Mouse (Mus musculus) small intestine, adult 2 months (tissue): ENCODE data around the gene Cep250. TPM values are rescaled to one million over a fixed set of nuclear protein-coding genes. Genes with fewer than 3 reads are reported as not detected.

Experiments used
- H3K27ac ChIP-seq: fragments of 200-500 bp; 2 replicates; pipeline ENCODE4 v1.5.1; 2012; ENCODE audit warnings: low read depth, low read length, control low read depth, inconsistent platforms; ENCODE audit not compliant: insufficient read depth
- H3K27me3 ChIP-seq: fragments of 200-500 bp; 2 replicates; pipeline ENCODE4 v1.6.1; 2012; ENCODE audit warnings: mild to moderate bottlenecking, moderate library complexity, low read length, inconsistent platforms; ENCODE audit not compliant: control insufficient read depth, insufficient read depth
- H3K36me3 ChIP-seq: fragments of 200-500 bp; 2 replicates; pipeline ENCODE4 v1.6.1; 2012; ENCODE audit warnings: mild to moderate bottlenecking, low read length, control low read depth, inconsistent platforms; ENCODE audit not compliant: control insufficient read depth, insufficient read depth
- H3K4me1 ChIP-seq: fragments of 200-500 bp; 2 replicates; pipeline ENCODE4 v1.6.1; 2012; ENCODE audit warnings: low read length, inconsistent platforms, mixed read lengths; ENCODE audit not compliant: control insufficient read depth, insufficient read depth, insufficient read length
- H3K4me3 ChIP-seq: fragments of 200-500 bp; 2 replicates; pipeline ENCODE4 v1.5.1; 2012; ENCODE audit warnings: low read depth, mild to moderate bottlenecking, control low read depth, inconsistent platforms, low read length, moderate library complexity
- CTCF ChIP-seq: fragments of 200-500 bp; IDR thresholded peaks from 2 replicates; pipeline ENCODE4 v1.5.1; 2012; ENCODE audit warnings: low read depth, mild to moderate bottlenecking, control low read depth, inconsistent platforms, low read length, moderate library complexity, mixed read lengths; ENCODE audit not compliant: insufficient replicate concordance, insufficient read length; ENCODE audit errors: extremely low read depth
- POLR2A ChIP-seq: fragments of 200-500 bp; IDR thresholded peaks from 2 replicates; pipeline ENCODE4 v1.6.1; 2012; ENCODE audit warnings: low read depth, mild to moderate bottlenecking, control low read depth, inconsistent platforms, low read length, moderate library complexity
- WGBS: fragments of 180-500 bp; shearing (Covaris S2); methylation state at CpG from one replicate; pipeline ENCODE4 v1.1.7; 2018; 5-methylcytosine and 5-hydroxymethylcytosine counted together
- polyA plus RNA-seq: library from polyadenylated mRNA; depleted of rRNA; stranded (reverse); fragments of >200 nt; gene quantifications from 2 replicates; pipeline ENCODE4 v1.2.3, GENCODE M21; 2012

Gene Cep250
- polyA plus RNA-seq, 1 experiment, result 8.7 TPM

GRCm38 (mm10) chr2:155991151-155991550 is 34.9 kb downstream of the Cep250 start:
- Histone ChIP-seq H3K27me3 (no peaks in the 10 kb centered on the region), H3K4me1 (peaks cover 9% of the 10 kb centered on the region), H3K4me3 (no peak overlapping the region), H3K36me3 (peaks cover 29% of the 10 kb centered on the region), H3K27ac (no peak overlapping the region)
- no peak for TF ChIP-seq CTCF
- TF ChIP-seq POLR2A, result no peak
- 57% methylated on average over 10 of the region's 10 CpGs for WGBS

- WGBS, result 25% methylated on average over 14 of the region's 14 CpGs
- Histone ChIP-seq H3K4me3 (peak overlapping the region; percentile 4; the same call in 1 of the 2 replicates), H3K4me1 (peaks cover 9% of the 10 kb centered on the region), H3K27me3 (no peaks in the 10 kb centered on the region), H3K36me3 (peaks cover 30% of the 10 kb centered on the region), H3K27ac (no peak overlapping the region)
- TF ChIP-seq CTCF (no peak), POLR2A (no peak)
These were observed 35.6 kb downstream of the Cep250 start for GRCm38 (mm10) chr2:155991863-155992321.

- Histone ChIP-seq H3K27ac (no peak overlapping the region), H3K4me1 (peaks cover 6% of the 10 kb centered on the region; the same call in 1 of the 2 replicates), H3K27me3 (no peaks in the 10 kb centered on the region), H3K36me3 (peaks cover 8% of the 10 kb centered on the region; the same call in 1 of the 2 replicates), H3K4me3 (no peak overlapping the region)
- peak; percentile 22; the same call in 1 of the 2 replicates for TF ChIP-seq CTCF
- TF ChIP-seq POLR2A, result no peak
- WGBS, result 94% methylated on average over 4 of the region's 4 CpGs
These were observed 49.1 kb downstream of the Cep250 start for GRCm38 (mm10) chr2:156005393-156005792.

- H3K4me3 ChIP-seq, result peak within 1 kb of the TSS; percentile 86
- WGBS, result under 1% methylated on average over 45 of the region's 45 CpGs
- peaks cover 24% of the 10 kb centered on the region for H3K36me3 ChIP-seq
- H3K27me3 ChIP-seq, result no peaks in the 10 kb centered on the region
- H3K27ac ChIP-seq, result peak within 1 kb of the TSS; percentile 51
- TF ChIP-seq POLR2A, result no peak
- no peak for TF ChIP-seq CTCF
- peaks cover 6% of the 10 kb centered on the region; the same call in 1 of the 2 replicates for H3K4me1 ChIP-seq
These were observed 51.8 kb downstream of the Cep250 start, which contains the start of the genes 6430550D23Rik and Ergic3 for GRCm38 (mm10) chr2:156007888-156008532. Gene 6430550D23Rik, minus strand, starts transcription at chr2:156007977. Gene Ergic3, plus strand, starts transcription at chr2:156008045.

- Histone ChIP-seq H3K4me3 (no peak overlapping the region), H3K36me3 (peaks cover 53% of the 10 kb centered on the region), H3K4me1 (peaks cover 3% of the 10 kb centered on the region; the same call in 1 of the 2 replicates), H3K27me3 (no peaks in the 10 kb centered on the region), H3K27ac (no peak overlapping the region)
- whole genome bisulfite sequencing, result 70% methylated on average over 3 of the region's 3 CpGs
- TF ChIP-seq CTCF (no peak), POLR2A (no peak)
These were observed 61.8 kb downstream of the Cep250 start for GRCm38 (mm10) chr2:156018106-156018505.

GRCm38 (mm10) chr2:156021219-156021618 is 65.0 kb downstream of the Cep250 start:
- peaks cover 24% of the 10 kb centered on the region for H3K36me3 ChIP-seq
- H3K4me3 ChIP-seq, result no peak overlapping the region
- H3K27ac ChIP-seq, result no peak overlapping the region
- peaks cover 3% of the 10 kb centered on the region; the same call in 1 of the 2 replicates for H3K4me1 ChIP-seq
- no peaks in the 10 kb centered on the region for H3K27me3 ChIP-seq
- TF ChIP-seq CTCF, result no peak
- no peak for TF ChIP-seq POLR2A
- WGBS, result 86% methylated on average over 8 of the region's 8 CpGs

GRCm38 (mm10) chr2:156021765-156022164 is 65.5 kb downstream of the Cep250 start:
- Histone ChIP-seq H3K4me1 (peaks cover 3% of the 10 kb centered on the region; the same call in 1 of the 2 replicates), H3K27ac (no peak overlapping the region), H3K27me3 (no peaks in the 10 kb centered on the region), H3K4me3 (no peak overlapping the region), H3K36me3 (peaks cover 18% of the 10 kb centered on the region)
- WGBS, result 77% methylated on average over 2 of the region's 2 CpGs
- TF ChIP-seq CTCF (no peak), POLR2A (no peak)
